Mouse (Mus musculus) large intestine, adult 2 months (tissue): ENCODE data around the gene Nid2. TPM values are rescaled to one million over a fixed set of nuclear protein-coding genes. Genes with fewer than 3 reads are reported as not detected.

Experiments
- DNase-seq: peaks from one replicate; pipeline ENCODE4 v3.0.0-alpha.2; 2012; ENCODE audit warnings: low read depth, low spot score
- WGBS: fragments of 180-500 bp; shearing (Covaris S2); methylation state at CpG from one replicate; pipeline ENCODE4 v1.1.7; 2018; 5-methylcytosine and 5-hydroxymethylcytosine counted together
- polyA plus RNA-seq: library from polyadenylated mRNA; depleted of rRNA; stranded (reverse); fragments of >200 nt; gene quantifications from 2 replicates; pipeline ENCODE4 v1.2.3, GENCODE M21; 2012

The Nid2 gene
- polyA plus RNA-seq, 1 experiment: 4.7 TPM

- DNase-seq: no peak
- 96% methylated on average over 5 of the region's 5 CpGs for WGBS
These were observed 25.1 kb downstream of the Nid2 start for GRCm38 (mm10) chr14:19776179-19776578.

DNA sequence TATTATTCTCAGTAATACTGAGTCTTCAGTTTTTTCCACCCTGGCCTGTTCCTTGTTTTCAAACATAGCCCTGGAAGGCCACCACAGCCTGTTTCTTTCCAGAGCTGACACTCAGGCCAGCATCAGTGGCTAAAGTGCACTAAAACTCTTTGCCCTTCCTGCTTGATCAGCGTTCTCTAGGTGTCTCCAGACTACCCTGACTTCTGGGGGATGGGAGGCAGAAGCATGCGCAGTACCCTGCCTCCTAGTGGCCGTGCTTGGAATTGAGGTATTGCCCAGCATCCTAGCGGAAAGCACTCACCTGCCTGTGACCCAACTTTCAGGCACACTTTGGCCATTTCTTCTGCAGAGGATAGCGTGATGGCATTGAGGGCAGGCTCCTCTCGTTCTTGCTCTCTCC, 25.8 kb downstream of the Nid2 start:
- DNase-seq: no peak
- 57% methylated on average over 6 of the region's 6 CpGs for WGBS

DNA sequence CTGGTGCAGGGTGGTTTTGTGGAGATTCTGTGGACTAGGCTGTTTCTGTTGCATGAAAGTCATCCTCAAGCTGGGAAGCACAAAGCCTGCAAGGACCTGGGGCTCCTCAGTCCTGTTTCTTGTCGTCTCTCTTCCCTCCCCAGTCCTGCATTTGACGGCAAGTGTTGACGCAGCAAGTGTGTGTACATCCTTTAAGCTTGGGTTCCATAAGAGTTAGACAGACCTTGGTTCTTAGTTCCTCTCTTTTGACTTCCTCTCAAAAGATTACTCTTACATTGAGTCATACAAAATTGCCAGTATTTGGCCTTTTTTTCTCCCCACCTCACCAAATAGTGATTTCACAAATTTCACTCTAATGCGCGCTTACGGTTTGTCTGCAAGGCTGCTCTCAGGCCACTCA, 26.3 kb downstream of the Nid2 start:
- no peak for DNase-seq
- WGBS: 81% methylated on average over 6 of the region's 6 CpGs

DNA sequence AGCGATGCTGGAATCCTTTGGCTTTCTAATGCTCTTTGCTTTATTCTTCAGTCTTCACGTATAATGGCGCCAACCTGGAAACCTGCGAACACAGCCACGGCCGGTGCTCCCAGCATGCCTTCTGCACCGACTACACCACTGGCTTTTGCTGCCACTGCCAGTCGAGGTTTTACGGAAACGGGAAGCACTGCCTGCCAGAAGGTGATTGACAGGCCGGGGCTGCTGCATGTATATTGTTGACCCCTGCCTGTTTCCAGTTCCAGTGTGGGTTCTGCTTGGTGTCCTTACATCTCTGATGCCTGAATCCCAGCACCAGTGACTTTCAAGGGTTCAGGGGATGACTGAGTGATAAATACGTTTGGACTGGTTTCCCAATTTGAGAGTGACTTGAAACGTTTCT, 26.9 kb downstream of the Nid2 start:
- no peak for DNase-seq
- WGBS: 78% methylated on average over 13 of the region's 13 CpGs

DNA sequence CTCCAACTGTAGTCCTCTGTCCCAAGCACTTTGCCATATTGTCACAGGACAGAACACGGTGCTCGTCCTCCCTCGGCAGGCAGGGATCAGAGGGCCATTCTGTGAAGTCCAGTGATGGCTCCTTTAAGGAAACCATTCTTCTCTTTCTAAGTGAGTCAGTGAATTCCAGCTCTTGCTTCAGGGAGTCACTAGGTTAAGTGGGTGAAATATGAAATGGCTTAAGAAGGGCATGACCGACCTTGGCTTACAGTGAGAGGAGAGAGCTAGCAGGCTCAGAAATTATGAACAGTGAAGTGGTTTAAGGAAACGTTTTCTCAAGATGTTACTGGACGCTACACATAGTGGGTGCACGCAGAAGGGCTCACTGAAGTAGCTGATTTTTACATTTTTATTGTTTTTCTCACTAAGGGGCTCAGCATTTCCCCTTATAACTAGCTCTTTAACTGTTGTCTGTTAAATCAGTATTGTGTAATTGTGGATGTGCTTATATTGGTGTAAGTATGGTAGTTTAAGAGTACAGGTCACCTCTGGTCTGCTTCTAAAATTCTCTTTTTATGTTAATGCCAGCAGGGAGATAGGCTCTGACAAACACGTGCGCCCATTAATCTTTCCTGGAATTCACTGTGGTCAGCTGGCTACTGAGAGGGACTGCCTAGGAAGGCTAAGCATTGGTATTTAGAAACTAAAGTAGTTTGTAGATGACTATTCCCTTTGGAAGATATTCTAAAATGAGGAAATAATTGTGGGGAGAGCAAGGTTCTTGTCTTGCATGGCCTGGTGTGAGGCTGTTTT, 34.9 kb downstream of the Nid2 start:
- WGBS: 86% methylated on average over 9 of the region's 9 CpGs
- DNase-seq: no peak

DNA sequence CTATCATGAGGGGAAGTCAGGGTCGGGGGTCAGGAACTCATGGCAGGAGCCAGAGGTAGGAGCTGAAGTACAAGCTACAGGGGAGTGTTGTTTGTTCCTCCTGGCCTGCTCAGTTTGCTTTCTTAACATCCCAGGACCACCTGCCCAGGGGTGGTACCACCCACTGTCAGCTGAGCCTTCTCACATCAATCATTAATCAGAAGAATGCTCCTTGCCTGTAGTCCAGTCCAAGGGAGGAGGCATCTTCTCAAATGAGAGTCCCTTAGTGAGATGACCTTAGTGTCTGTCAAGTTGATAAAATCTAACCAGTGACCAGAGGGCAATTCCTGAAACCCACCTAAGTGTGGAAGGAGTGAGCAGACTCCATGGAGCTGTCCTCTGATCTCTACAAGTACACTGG, 37.4 kb downstream of the Nid2 start:
- WGBS: 32% methylated on average over 1 of the region's 1 CpGs
- DNase-seq: no peak

GRCm38 (mm10) chr14:19794881-19795280, 43.8 kb downstream of the Nid2 start:
- no peak for DNase-seq
- WGBS: 69% methylated on average over 4 of the region's 4 CpGs

GRCm38 (mm10) chr14:19796541-19797304, 45.7 kb downstream of the Nid2 start:
- no peak for DNase-seq
- whole genome bisulfite sequencing: 68% methylated on average over 18 of the region's 18 CpGs

DNA sequence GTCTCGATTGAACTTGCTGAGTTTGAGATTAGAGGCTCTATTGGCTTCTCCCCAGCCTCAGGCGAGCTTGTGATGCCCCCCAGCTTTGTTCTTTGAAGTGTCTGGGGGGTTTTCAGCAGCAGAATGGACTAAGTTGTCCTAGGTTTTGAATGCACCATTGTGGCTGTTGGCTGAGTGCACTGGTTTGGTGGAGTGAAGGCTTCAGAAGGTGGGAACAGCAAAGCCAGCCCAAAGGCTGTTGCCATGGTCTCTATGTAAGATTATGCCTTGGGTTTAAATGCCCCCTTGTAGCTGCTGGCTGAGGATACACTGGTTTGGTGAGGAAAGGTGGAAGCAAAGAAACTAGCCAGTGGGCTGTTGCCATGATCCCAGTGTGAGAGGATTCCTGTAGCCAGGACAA, 49.4 kb downstream of the Nid2 start:
- no peak for DNase-seq
- 43% methylated on average over 2 of the region's 2 CpGs for WGBS

DNA sequence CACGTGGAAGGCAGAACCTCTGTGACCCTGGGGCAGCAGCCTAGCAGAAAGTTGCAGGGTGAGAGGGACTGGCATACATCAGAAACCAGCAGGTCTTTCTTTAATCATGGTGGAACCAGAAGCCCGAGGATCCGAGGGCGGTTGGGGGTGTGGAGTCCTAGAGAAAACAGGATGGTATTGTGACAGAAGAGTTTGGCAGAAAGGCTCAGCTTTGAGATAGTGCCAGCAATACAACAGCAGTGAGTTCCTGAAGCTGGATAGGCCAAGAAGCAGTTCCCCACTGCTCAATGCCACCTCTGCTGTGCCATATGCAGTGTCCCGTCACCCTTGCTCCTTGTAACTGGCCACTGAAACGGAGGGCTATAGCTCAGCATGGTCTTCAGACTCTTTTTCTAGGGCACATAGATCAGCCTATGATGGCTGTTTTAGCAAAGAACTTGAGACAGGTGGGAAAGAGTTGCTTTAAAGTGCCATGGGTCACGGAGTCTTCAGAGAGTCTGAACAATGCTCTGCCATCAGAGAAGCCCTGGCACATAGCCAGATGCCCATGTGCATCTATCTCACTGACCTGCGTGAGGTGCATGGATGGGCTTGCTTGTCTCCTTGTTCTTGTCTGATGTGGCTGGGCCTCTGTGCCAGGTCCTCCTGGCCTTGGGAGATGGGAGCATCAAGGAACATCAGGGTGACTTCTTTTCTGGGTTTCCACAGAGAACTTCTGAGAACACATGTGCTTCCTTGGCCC, 50.6 kb downstream of the Nid2 start:
- no peak for DNase-seq
- WGBS: 89% methylated on average over 8 of the region's 8 CpGs

GRCm38 (mm10) chr14:19803222-19803621, 52.2 kb downstream of the Nid2 start:
- no peak for DNase-seq
- 65% methylated on average over 4 of the region's 4 CpGs for whole genome bisulfite sequencing

- DNase-seq: no peak
- WGBS: 43% methylated on average over 10 of the region's 10 CpGs
These were observed 52.6 kb downstream of the Nid2 start for GRCm38 (mm10) chr14:19803623-19804022.

GRCm38 (mm10) chr14:19807339-19807738, 56.3 kb downstream of the Nid2 start:
- 62% methylated on average over 3 of the region's 3 CpGs for WGBS
- no peak for DNase-seq

DNA sequence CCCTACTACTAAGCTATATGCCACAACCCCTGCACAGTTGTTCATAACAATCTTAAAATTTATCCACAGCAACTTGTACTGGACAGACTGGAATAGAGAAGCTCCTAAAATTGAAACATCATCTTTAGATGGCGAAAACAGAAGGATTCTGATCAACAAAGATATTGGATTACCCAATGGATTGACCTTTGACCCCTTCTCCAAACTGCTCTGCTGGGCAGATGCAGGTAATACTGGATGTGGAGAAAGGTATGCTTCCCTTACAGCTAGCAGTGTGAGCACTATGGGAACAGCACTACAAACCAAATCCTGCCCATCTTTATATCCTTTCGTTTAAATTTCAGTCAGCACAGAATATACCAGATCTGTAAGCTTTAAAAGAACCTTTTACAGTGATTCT, 56.8 kb downstream of the Nid2 start:
- 89% methylated on average over 2 of the region's 2 CpGs for WGBS
- DNase-seq: no peak

GRCm38 (mm10) chr14:19809934-19810333, 58.9 kb downstream of the Nid2 start:
- WGBS: 78% methylated on average over 10 of the region's 10 CpGs
- no peak for DNase-seq

- DNase-seq: no peak
- 45% methylated on average over 2 of the region's 2 CpGs for WGBS
These were observed 62.0 kb downstream of the Nid2 start for GRCm38 (mm10) chr14:19813061-19813460.

GRCm38 (mm10) chr14:19817949-19818348, 66.9 kb downstream of the Nid2 start:
- WGBS: 2% methylated on average over 1 of the region's 1 CpGs
- DNase-seq: no peak

DNA sequence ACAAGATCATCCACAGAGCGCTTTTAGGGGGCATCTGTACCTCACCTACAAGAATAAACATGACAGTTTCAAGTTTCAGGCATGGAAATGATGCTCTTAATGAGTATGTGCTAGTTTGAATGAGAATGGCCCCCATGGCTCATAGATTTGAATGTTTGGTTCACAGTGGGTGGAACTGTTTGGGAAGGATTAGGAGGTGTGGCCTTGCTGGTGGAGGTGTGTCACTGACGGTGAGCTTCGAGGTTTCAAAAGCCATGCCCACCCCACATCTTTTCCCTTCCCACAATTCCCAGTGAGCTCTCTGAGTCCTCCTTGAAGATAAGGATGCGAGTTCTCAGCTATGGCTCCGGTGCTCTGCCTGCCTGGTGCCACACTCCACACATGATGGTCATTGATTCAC, 70.6 kb downstream of the Nid2 start:
- WGBS: 98% methylated on average over 5 of the region's 5 CpGs
- DNase-seq: no peak

DNA sequence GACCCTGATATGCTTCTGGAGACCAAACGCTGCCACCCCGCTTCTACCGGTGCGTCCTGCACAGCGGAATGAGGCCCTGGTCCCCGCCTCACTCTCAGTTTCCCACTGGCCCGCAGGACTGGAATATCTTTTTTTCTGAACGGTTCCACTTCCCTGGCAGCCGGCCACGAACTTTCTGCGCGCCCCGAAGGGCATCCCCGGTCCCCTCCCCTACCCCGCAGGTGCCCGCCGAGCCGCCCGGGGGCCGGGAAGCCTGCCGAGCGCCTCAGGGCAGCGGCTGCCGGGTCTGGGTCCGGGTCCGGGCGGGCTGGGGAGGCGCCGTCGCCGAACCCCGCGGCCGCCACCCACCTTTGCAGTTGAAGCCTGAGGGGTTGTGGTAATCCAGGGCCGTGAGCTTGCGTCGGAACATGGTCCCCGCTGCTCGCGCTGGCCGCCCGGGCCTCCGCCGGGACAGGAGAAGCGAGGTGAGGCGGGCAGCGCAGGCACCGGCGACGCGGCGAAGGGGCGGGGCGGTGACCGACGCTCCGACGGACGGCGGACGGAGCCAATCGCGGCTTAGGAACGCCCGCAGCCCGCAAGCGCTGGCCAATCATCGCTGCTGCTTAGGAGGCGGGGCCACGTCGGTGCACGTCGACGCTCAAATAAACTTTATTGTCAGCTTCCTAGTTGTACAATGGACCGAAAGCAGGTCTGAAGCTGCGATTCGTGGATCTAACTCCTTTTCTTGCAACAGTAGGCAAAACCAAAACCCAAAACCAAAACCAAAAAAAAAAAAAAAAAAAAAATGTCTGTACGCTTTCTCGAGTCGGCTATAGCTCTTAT, 72.5 kb downstream of the Nid2 start, which contains the start of gene Rtraf:
Rtraf (minus strand) TSS at position 504 of the 822 bp plus-strand sequence.
- WGBS: under 1% methylated on average over 80 of the region's 80 CpGs
- DNase-seq: peak; percentile 70

GRCm38 (mm10) chr14:19825481-19825880, 74.4 kb downstream of the Nid2 start:
- DNase-seq: no peak
- WGBS: 67% methylated on average over 11 of the region's 11 CpGs
